Mouse (Mus musculus) adrenal gland, postnatal 14 days (tissue): Measurements from ENCODE around the gene Pla2g2f. TPM values are rescaled to one million over a fixed set of nuclear protein-coding genes. Genes with fewer than 3 reads are reported as not detected.

Experiments used
- DNase-seq: peaks from one replicate; pipeline ENCODE4 v3.0.0; 2021; ENCODE audit warnings: mixed read lengths
- total RNA-seq: library from RNA; stranded (reverse); gene quantifications from 2 replicates; pipeline ENCODE4 v1.2.3, GENCODE M21; 2021

Gene Pla2g2f
- total RNA-seq, 1 experiment from 2014 or later: 13.7 TPM

- no peak for DNase-seq
Measured at GRCm38 (mm10) chr4:138771970-138772369, 14.5 kb upstream of the Pla2g2f start.

DNA sequence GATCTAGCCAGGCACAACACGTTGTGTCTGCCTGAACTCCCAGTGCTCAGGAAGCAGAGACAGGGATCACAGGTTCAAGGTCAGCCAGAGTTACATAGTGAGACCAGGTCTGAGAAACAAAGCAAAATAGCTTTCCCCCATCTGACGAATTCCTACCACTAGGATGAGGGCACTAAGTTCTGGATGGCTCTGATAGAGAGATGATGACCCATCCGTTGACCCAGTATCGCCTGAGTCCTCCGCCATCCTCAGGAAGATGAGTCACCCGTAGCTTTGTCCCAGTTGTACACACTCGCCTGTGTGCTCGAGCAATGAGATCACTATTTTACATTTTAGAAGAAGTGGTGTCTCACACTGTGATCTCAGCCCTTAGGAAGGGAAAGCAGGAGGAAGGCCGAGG is 4.8 kb upstream of the Pla2g2f start:
- DNase-seq: peak; percentile 35

- DNase-seq: no peak
Measured at GRCm38 (mm10) chr4:138755983-138756382, 1.4 kb downstream of the Pla2g2f start.

DNA sequence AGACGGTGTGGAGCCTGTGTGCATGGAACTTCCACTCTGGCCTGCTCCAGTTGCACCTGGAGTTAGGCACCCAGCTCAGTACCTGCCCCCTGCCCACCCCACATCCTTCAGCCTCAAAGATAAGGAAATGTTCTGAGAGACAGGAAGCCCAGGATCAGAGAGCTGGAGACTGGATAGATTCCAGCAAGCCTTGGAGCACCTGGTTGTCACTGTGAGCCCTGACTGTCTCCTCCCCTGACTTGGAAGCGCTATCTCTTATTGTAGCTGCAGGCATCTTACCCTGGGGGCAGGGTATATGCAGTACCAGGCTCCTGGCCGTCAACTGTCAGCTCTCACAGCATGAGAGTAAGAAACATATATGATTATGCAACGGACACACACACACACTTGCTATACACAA is 2.0 kb downstream of the Pla2g2f start:
- no peak for DNase-seq

- no peak for DNase-seq
Measured at GRCm38 (mm10) chr4:138754432-138754831, 3.0 kb downstream of the Pla2g2f start.

GRCm38 (mm10) chr4:138753608-138754007 is 3.8 kb downstream of the Pla2g2f start:
- DNase-seq: no peak

GRCm38 (mm10) chr4:138752603-138753002 is 4.8 kb downstream of the Pla2g2f start:
- DNase-seq: no peak

- DNase-seq: peak; percentile 56
Measured at GRCm38 (mm10) chr4:138748369-138749072, 8.9 kb downstream of the Pla2g2f start.

DNA sequence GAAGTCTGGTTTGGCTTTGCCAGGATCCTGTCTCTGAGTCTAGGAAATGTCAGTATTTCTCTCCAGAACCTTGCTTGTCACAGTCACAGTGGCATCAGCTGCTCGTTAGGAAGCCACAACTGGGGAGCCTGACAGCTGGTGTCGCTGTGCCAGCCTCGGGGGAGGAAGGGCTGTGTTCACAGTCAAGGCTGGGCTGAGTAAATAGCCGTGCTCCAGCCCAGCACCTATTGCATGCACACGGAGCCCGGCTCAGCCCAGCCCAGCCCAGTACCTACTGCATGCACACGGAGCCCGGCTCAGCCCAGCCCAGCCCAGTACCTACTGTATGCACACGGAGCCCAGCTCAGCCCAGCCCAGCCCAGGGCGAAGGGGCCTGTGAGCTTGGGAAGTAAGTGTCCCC is 9.6 kb downstream of the Pla2g2f start:
- peak; percentile 61 for DNase-seq

DNA sequence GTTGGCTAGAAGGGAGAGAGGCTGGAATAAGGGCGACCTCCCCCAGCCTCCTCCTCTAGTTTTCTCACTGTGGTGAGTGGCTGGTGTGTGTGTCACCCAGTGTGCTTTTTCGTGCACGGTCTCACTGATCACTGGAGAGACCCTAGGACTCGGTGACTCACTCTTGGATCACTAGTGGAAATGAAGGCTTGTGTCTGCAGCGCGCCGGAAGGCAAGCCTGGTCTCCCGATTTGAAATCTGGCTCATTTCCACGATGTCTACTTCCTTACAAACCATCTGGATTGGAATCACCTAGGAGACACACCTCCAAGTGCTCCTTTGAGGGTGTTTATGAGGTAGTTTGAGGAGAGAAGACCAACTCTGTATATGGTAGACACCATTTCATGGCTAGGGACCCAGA is 10.6 kb downstream of the Pla2g2f start:
- no peak for DNase-seq

DNA sequence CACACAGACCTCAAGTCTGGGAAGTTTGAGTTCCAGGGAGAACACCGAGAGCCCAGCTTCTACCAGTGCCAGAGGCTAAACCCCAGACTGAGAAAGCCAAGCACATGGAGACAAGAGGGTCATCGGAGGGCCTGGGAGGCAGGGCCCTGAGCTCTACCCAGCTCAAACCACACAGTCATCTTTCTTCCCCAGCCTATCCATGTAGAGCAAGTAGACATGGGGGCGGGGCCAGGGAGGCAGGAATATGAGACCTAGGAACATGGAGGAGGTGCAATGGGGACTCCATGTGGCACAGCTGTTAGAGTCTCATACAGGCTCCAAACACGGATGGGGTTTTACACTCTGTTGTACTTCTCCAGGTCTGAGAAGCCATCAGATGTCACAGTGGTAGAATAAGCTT is 11.5 kb downstream of the Pla2g2f start:
- DNase-seq: peak; percentile 49

GRCm38 (mm10) chr4:138739136-138739851 is 18.1 kb downstream of the Pla2g2f start:
- no peak for DNase-seq

GRCm38 (mm10) chr4:138737031-138737430 is 20.4 kb downstream of the Pla2g2f start, which contains the start of gene Ubxn10:
TSS of gene Ubxn10 (minus strand) at chr4:138737167.
- DNase-seq: no peak

DNA sequence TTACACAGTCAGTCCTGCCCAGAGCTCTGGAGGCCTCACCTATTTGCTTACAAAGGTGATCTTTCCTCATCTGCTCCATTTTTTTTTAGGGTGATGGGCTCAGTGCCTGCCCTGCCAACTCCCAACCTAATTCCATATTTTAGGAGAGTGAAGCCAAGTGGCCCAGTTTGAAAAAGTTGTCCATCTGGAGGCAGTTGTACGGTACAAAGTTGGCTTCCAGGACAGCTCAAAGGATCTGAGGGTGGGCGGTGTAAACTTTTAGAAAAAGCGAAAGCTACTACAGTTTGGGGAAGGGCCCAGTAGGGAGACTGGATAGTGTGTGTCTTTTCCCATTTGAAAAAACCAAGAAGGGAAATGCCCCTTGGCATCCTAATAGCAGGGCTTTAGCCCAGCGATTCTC is 22.6 kb downstream of the Pla2g2f start:
- no peak for DNase-seq

DNA sequence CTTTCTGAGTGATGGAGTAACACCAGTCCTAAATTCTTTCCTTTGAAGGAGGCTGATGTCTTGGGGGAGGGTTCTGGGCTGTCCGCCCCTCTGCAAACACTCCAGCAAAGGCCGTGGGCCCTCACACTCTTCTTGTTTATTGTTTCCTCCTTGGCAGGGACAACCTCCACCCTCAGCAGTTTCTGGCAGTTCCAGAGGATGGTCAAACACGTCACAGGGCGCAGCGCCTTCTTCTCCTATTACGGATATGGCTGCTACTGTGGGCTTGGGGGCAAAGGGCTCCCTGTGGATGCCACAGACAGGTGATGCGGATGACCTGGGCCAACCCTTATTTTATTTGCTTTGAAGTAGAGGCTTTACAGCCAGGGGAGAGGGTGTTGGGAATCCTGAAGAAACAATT is 23.3 kb downstream of the Pla2g2f start:
- DNase-seq: peak; percentile 28

DNA sequence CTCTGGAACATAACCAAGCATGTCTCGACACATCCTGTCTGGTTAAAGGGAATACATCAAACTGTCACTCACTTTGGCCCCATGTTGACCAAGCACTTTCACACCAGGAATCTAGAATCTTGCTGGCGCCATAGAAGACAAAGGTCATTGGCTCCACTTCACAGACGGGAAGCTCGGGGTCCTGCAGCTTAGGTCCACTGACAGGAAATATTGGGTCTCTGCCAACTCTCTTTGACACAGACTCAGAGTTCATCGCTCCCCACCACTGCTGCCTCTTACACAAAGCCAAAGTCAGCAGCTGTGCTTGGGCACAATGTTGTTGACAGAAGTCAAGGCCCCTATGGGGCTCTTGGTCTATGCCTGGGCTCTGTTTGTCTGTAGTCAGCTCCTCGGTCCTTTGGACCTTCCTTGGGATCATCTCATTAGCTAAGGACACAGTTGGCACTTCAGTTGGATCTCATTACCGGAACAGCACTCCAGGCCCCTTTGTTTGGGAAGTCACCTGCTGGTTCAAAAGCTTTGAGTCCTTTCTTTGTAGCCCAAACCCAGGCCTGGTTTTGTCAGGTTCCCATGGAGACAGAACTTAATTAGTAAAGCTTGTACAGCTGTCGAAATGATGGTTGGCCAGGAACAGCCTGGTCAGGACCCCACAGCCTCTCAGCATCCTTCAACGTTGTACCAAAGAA is 28.3 kb downstream of the Pla2g2f start:
- DNase-seq: peak; percentile 32

GRCm38 (mm10) chr4:138725751-138726150 is 31.7 kb downstream of the Pla2g2f start:
- peak; percentile 40 for DNase-seq

- peak; percentile 87 for DNase-seq
Measured at GRCm38 (mm10) chr4:138725127-138725461, 32.3 kb downstream of the Pla2g2f start.

DNA sequence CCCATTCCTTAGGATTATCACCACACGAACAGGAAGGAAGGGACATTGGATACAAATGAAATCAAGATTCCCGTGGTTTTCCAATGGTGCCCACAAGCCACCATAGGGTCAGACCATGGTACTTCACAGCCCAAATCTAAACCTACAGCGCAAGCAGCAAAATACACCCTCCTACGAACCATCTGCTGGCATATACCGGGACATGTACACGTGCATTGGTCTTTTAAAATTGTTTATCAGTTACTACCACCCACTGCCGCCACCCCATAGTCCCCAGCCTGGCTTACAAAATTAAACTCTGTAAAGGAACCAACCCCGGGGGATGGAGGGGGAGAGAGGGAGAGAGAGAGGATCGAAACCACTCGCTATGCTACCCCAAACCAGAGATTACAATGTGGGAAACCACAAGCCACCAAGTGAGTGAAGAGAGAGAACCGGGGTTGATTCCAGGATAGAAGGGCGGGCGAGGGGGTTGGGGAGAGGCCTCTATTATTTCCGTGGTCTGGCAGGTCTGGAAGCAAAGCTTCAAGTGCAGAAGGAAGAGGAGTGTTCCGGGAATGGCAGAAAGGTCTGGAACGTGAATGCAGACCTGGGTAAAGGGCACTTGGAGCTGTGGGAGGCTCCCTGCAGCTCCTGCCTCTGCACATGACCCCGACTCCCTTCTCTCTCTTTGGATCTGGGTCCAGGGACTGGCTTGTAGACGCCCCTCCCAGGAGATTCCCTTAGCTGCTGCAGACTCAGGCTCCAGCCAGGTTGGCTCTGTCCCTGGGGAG is 32.9 kb downstream of the Pla2g2f start, which contains the start of gene Pla2g2c:
Gene Pla2g2c (plus strand): TSS at position 439 of the 773 bp plus-strand sequence.
- no peak for DNase-seq

GRCm38 (mm10) chr4:138723493-138724281 is 33.7 kb downstream of the Pla2g2f start:
- DNase-seq: no peak

DNA sequence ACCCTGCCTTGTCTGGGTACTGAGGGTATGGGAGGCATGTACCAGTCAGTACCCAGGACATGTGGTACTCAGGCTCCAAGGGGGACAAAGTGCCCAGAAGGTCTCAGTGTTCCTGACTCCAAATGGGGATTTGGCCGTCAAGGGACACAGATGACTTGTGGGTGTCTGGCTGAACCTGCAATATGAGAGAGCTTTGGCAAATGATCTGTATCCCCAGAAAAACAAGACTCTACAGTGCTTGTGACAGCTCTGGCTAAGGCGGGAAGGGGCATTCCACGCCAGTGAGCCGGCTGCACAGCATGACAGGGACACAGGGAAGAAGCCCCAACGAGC is 38.2 kb downstream of the Pla2g2f start:
- DNase-seq: no peak
